Mouse (Mus musculus) intestine, postnatal 0 days (tissue): Measurements from ENCODE around the gene Gtf3c5. TPM values are rescaled to one million over a fixed set of nuclear protein-coding genes. Genes with fewer than 3 reads are reported as not detected.

Source experiments
- ATAC-seq: fragments of 200-750 bp; cut with Nextera tagmentation; 2 replicates; pipeline ENCODE4 v1.8.0; 2017; ENCODE audit warnings: mild to moderate bottlenecking, moderate TSS enrichment, moderate library complexity
- H3K27ac ChIP-seq: fragments of 300-500 bp; sonication (generic); 2 replicates; pipeline ENCODE4 v1.5.1; 2014; ENCODE audit warnings: mild to moderate bottlenecking, low read depth, low read length, moderate library complexity
- H3K27me3 ChIP-seq: fragments of 300-500 bp; sonication (generic); replicated peaks from 2 replicates; pipeline ENCODE4 v1.6.1; 2014; ENCODE audit warnings: low read length, mixed read lengths; ENCODE audit not compliant: control insufficient read depth, insufficient read depth
- H3K36me3 ChIP-seq: fragments of 300-500 bp; sonication (generic); 2 replicates; pipeline ENCODE4 v1.6.1; 2014; ENCODE audit warnings: mild to moderate bottlenecking, moderate library complexity; ENCODE audit not compliant: control insufficient read depth, insufficient read depth
- H3K4me1 ChIP-seq: fragments of 300-500 bp; sonication (generic); replicated peaks from 2 replicates; pipeline ENCODE4 v1.6.1; 2014; ENCODE audit warnings: antibody characterized with exemption, low read length, mixed read lengths; ENCODE audit not compliant: control insufficient read depth, insufficient read depth
- H3K4me2 ChIP-seq: fragments of 300-500 bp; sonication (generic); replicated peaks from 2 replicates; pipeline ENCODE4 v1.6.1; 2014; ENCODE audit warnings: low read depth, mild to moderate bottlenecking, moderate library complexity
- H3K4me3 ChIP-seq: fragments of 300-500 bp; sonication (generic); 2 replicates; pipeline ENCODE4 v1.5.1; 2014; ENCODE audit warnings: low read depth, low read length
- H3K9ac ChIP-seq: fragments of 300-500 bp; sonication (generic); 2 replicates; pipeline ENCODE4 v1.6.1; 2014; ENCODE audit warnings: mild to moderate bottlenecking, low read depth, low read length
- H3K9me3 ChIP-seq: fragments of 300-500 bp; sonication (generic); 2 replicates; pipeline ENCODE4 v1.6.1; 2016; ENCODE audit warnings: mixed run types; ENCODE audit not compliant: control insufficient read depth
- CTCF ChIP-seq: sonication (generic); IDR thresholded peaks from 2 replicates; pipeline ENCODE4 v1.5.1; 2016; ENCODE audit warnings: low read depth, mild to moderate bottlenecking, control low read depth, antibody characterized with exemption, moderate library complexity
- WGBS: fragments of 180-500 bp; shearing (Covaris S2); extraction: QIAGEN DNeasy Blood & Tissue Kit; methylation state at CpG from one replicate; pipeline ENCODE4 v1.1.7; 2014; 5-methylcytosine and 5-hydroxymethylcytosine counted together
- polyA plus RNA-seq: library from polyadenylated mRNA; unstranded; fragments of >200 nt; fragmentation: Nextera tagmentation; extraction: Ambion mirVana; gene quantifications from 2 replicates; pipeline ENCODE4 v1.2.1, GENCODE M21; 2015

Gtf3c5 gene
- polyA plus RNA-seq, 1 experiment from 2014 or later = 8.4 TPM

GRCm38 (mm10) chr2:28569903-28570302 is 13.6 kb downstream of the Gtf3c5 start:
- no peak overlapping the region for H3K4me2 ChIP-seq
- peaks cover 82% of the 10 kb centered on the region for H3K36me3 ChIP-seq
- no peak for TF ChIP-seq CTCF
- no peak for ATAC-seq
- H3K9me3 ChIP-seq = no peaks in the 10 kb centered on the region
- no peak overlapping the region for H3K4me3 ChIP-seq
- H3K4me1 ChIP-seq = no peaks in the 10 kb centered on the region
- no peak overlapping the region for H3K9ac ChIP-seq
- H3K27ac ChIP-seq = no peak overlapping the region
- H3K27me3 ChIP-seq = no peaks in the 10 kb centered on the region
- 58% methylated on average over 2 of the region's 3 CpGs for WGBS

GRCm38 (mm10) chr2:28566545-28566944 is 17.0 kb downstream of the Gtf3c5 start:
- Histone ChIP-seq H3K4me3 (no peak overlapping the region), H3K4me1 (no peaks in the 10 kb centered on the region), H3K36me3 (peaks cover 52% of the 10 kb centered on the region), H3K27ac (no peak overlapping the region), H3K9ac (no peak overlapping the region), H3K4me2 (no peak overlapping the region), H3K9me3 (no peaks in the 10 kb centered on the region), H3K27me3 (no peaks in the 10 kb centered on the region)
- 74% methylated on average over 5 of the region's 5 CpGs for WGBS
- no peak for TF ChIP-seq CTCF
- no peak for ATAC-seq

- 90% methylated on average over 4 of the region's 4 CpGs for WGBS
- H3K4me3 ChIP-seq = no peak overlapping the region
- no peak for TF ChIP-seq CTCF
- H3K9ac ChIP-seq = no peak overlapping the region
- H3K9me3 ChIP-seq = no peaks in the 10 kb centered on the region
- H3K36me3 ChIP-seq = peaks cover 36% of the 10 kb centered on the region
- H3K4me1 ChIP-seq = no peaks in the 10 kb centered on the region
- no peak overlapping the region for H3K27ac ChIP-seq
- no peak for ATAC-seq
- no peaks in the 10 kb centered on the region for H3K27me3 ChIP-seq
- H3K4me2 ChIP-seq = no peak overlapping the region
Observed at GRCm38 (mm10) chr2:28564380-28564779, 19.2 kb downstream of the Gtf3c5 start.

- H3K9ac ChIP-seq = no peak overlapping the region
- no peak overlapping the region for H3K4me3 ChIP-seq
- no peaks in the 10 kb centered on the region for H3K27me3 ChIP-seq
- H3K36me3 ChIP-seq = peaks cover 31% of the 10 kb centered on the region
- H3K4me1 ChIP-seq = no peaks in the 10 kb centered on the region
- no peaks in the 10 kb centered on the region for H3K9me3 ChIP-seq
- no peak overlapping the region for H3K4me2 ChIP-seq
- no peak for ATAC-seq
- TF ChIP-seq CTCF = no peak
- H3K27ac ChIP-seq = no peak overlapping the region
Observed at GRCm38 (mm10) chr2:28563830-28564229, 19.7 kb downstream of the Gtf3c5 start.

- H3K9ac ChIP-seq = no peak within 1 kb of the TSS
- ATAC-seq = no peak
- peaks cover 26% of the 10 kb centered on the region for H3K36me3 ChIP-seq
- no peaks in the 10 kb centered on the region for H3K9me3 ChIP-seq
- WGBS = 63% methylated on average over 6 of the region's 6 CpGs
- H3K27me3 ChIP-seq = no peaks in the 10 kb centered on the region
- no peaks in the 10 kb centered on the region for H3K4me1 ChIP-seq
- H3K4me2 ChIP-seq = no peak within 1 kb of the TSS
- H3K27ac ChIP-seq = no peak within 1 kb of the TSS
- H3K4me3 ChIP-seq = no peak within 1 kb of the TSS
- no peak for TF ChIP-seq CTCF
Observed at GRCm38 (mm10) chr2:28563303-28563702, 20.2 kb downstream of the Gtf3c5 start, which contains the start of gene Cel. Gene Cel, minus strand, starts transcription at chr2:28563403.

- no peak for TF ChIP-seq CTCF
- no peaks in the 10 kb centered on the region for H3K9me3 ChIP-seq
- no peak overlapping the region for H3K4me3 ChIP-seq
- no peak for ATAC-seq
- H3K4me2 ChIP-seq = no peak overlapping the region
- no peaks in the 10 kb centered on the region for H3K27me3 ChIP-seq
- H3K36me3 ChIP-seq = peaks cover 20% of the 10 kb centered on the region
- no peak overlapping the region for H3K27ac ChIP-seq
- H3K9ac ChIP-seq = no peak overlapping the region
- H3K4me1 ChIP-seq = no peaks in the 10 kb centered on the region
- WGBS = 73% methylated on average over 5 of the region's 5 CpGs
Observed at GRCm38 (mm10) chr2:28557452-28557851, 26.1 kb downstream of the Gtf3c5 start.

- Histone ChIP-seq H3K27ac (no peak overlapping the region), H3K4me1 (no peaks in the 10 kb centered on the region), H3K9ac (no peak overlapping the region), H3K9me3 (no peaks in the 10 kb centered on the region), H3K36me3 (peaks cover 65% of the 10 kb centered on the region), H3K27me3 (no peaks in the 10 kb centered on the region), H3K4me3 (no peak overlapping the region), H3K4me2 (no peak overlapping the region)
- no peak for TF ChIP-seq CTCF
- WGBS = 96% methylated on average over 5 of the region's 5 CpGs
- no peak for ATAC-seq
Observed at GRCm38 (mm10) chr2:28552301-28552700, 31.2 kb downstream of the Gtf3c5 start.
